Mouse (Mus musculus): ENCODE measurements around the gene Zfp119b.

DNA sequence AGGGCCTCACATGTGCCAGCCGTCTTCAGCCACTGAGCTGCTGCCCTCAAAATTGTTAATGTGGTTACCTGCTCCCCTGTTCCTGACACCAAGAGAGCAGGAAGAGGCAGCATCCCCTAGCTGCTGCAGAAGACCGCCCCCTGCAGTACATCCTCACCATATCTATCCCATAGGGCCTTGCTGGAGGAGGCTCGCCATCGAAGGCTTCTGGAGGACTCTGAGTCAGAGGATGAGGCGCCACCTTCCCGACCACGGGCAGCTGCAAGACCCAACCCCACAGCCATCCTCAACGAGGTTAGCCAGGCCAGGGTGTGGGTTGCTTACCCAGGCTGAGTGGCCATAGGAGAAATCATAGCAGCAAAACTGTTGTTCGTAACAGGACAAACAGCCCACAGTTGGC lies 15.7 kb upstream of the Zfp119b start:
- TF ChIP-seq CTCF (IDR thresholded peaks at IDR 0.05), result peak; percentile 19; the same call in 1 of the 2 replicates
- TF ChIP-seq EP300 (IDR thresholded peaks at IDR 0.05), result no peak
